Mouse (Mus musculus) myocyte (in vitro differentiated cells): Measurements from ENCODE around the gene Psmc3ip.

Source experiments
- E2F4 ChIP-seq: IDR thresholded peaks from one replicate; pipeline ENCODE4 v1.6.1; 2011; ENCODE audit warnings: mild to moderate bottlenecking, control low read depth, moderate library complexity; ENCODE audit not compliant: insufficient read depth
- MAX ChIP-seq: IDR thresholded peaks from one replicate; pipeline ENCODE4 v1.6.1; 2011; ENCODE audit warnings: low read depth, mild to moderate bottlenecking, control low read depth
- POLR2A ChIP-seq: IDR thresholded peaks from one replicate; pipeline ENCODE4 v1.6.1; 2011; ENCODE audit warnings: low read depth, mild to moderate bottlenecking, control low read depth, moderate library complexity; ENCODE audit not compliant: insufficient read length
- POLR2AphosphoS2 ChIP-seq: IDR thresholded peaks from one replicate; pipeline ENCODE4 v1.6.1; 2011; ENCODE audit warnings: low read depth, control low read depth; ENCODE audit not compliant: insufficient read length
- SRF ChIP-seq: IDR thresholded peaks from one replicate; pipeline ENCODE4 v1.6.1; 2011; ENCODE audit warnings: low read depth; ENCODE audit not compliant: control insufficient read depth, insufficient read length
- USF1 ChIP-seq: IDR thresholded peaks from one replicate; pipeline ENCODE4 v1.6.1; 2011; ENCODE audit warnings: low read depth, mild to moderate bottlenecking, control low read depth, moderate library complexity

DNA sequence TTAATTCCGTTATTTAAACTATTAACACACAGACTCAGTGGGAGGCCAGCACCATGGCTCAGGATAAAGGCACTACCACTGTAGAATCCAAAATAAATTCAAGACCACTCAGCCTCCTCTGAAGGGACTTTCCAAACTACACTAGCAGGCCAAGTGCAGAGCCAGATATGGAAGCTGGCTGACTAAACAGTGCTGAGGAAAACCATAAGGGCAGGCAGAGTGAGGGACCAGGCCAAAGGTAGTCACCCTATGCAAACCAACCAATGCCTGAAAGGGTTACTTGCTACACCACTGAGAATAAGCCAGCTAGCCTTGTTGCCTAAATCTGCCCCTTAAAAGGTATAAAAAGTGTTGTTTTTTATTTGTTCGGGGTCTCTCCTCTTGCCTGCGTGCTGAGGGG is 16.9 kb upstream of the Psmc3ip start:
- TF ChIP-seq POLR2AphosphoS2: no peak
- TF ChIP-seq SRF: no peak
- TF ChIP-seq POLR2A: no peak
- TF ChIP-seq USF1: no peak
- TF ChIP-seq E2F4: no peak
- TF ChIP-seq MAX: no peak
